ENCODE assay signal across 17 mouse cellular contexts in the genomic region with DNA sequence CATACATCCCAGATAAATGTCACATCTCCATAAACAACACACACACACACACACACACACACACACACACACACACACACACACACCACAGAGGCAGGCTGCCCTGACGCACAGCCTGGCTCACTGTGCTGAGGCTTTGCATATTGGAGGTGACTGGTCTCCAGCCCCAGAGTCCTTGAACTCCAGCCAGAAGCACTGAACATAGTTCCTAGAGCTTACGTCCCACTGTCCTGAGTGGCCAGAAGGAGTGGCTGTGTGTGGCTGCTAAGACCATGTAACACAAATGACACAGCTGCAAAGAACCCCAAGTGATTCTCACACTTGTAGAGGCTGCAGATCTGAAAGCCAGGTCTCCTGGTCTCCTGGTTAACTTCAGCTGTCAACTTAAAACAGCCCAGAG. TPM values are rescaled to one million over a fixed set of nuclear protein-coding genes. Genes with fewer than 3 reads are reported as not detected.
DNase-seq lines count a peak whose midpoint lies in the region; ATAC-seq and TF ChIP-seq lines count a peak whose summit lies in the region.
"Had no signal": no experiment of that assay in that cellular context is flagged by ENCODE, and none has a peak within 500 bp of the region (broad histone marks: within the 10 kb centered on the region; RNA-seq: fewer than 3 reads in every experiment).

No protein-coding gene starts in this region.

- H3K27me3 ChIP-seq in intestine, embryonic 15.5 days (replicated peaks): no peaks in the 10 kb centered on the region
- no peaks in the 10 kb centered on the region for H3K27me3 ChIP-seq in intestine, postnatal 0 days (replicated peaks; ENCODE audit: control insufficient read depth, insufficient read depth, low read length)
- H3K27me3 ChIP-seq in hindbrain, postnatal 0 days (ENCODE audit: insufficient read depth, low read length): no peaks in the 10 kb centered on the region
- H3K27me3 ChIP-seq: embryonic facial prominence, embryonic 12.5 days; forebrain, embryonic 15.5 days; hindbrain, embryonic 15.5 days had no signal

- no peak overlapping the region for H3K9ac ChIP-seq in intestine, embryonic 15.5 days
- H3K9ac ChIP-seq in intestine, postnatal 0 days (ENCODE audit: low read depth, low read length): no peak overlapping the region
- no peak overlapping the region for H3K9ac ChIP-seq in hindbrain, postnatal 0 days (replicated peaks; ENCODE audit: low read length)
- H3K9ac ChIP-seq: embryonic facial prominence, embryonic 12.5 days; forebrain, embryonic 15.5 days; heart, embryonic 12.5 days; hindbrain, embryonic 15.5 days had no signal

- 0 out of 2 replicates have a peak, but pooled peaks have one; percentile 9 for ATAC-seq in intestine, embryonic 15.5 days
- no peak for ATAC-seq in intestine, postnatal 0 days
- no peak for ATAC-seq in hindbrain, postnatal 0 days
- ATAC-seq: forebrain, embryonic 15.5 days; inflammation-experienced regulatory T-cells, adult 6 months had no signal

- no peak overlapping the region for H3K4me3 ChIP-seq in intestine, embryonic 15.5 days (replicated peaks)
- no peak overlapping the region for H3K4me3 ChIP-seq in intestine, postnatal 0 days (ENCODE audit: low read depth, low read length)
- H3K4me3 ChIP-seq in hindbrain, postnatal 0 days (ENCODE audit: low read length): no peak overlapping the region
- H3K4me3 ChIP-seq: embryonic facial prominence, embryonic 12.5 days; forebrain, embryonic 15.5 days; heart, embryonic 12.5 days; hindbrain, embryonic 15.5 days had no signal

- H3K4me2 ChIP-seq in intestine, embryonic 15.5 days (replicated peaks): no peak overlapping the region
- H3K4me2 ChIP-seq in intestine, postnatal 0 days (replicated peaks; ENCODE audit: low read depth): no peak overlapping the region
- H3K4me2 ChIP-seq in hindbrain, postnatal 0 days (ENCODE audit: low read depth, low read length): no peak overlapping the region
- H3K4me2 ChIP-seq: embryonic facial prominence, embryonic 12.5 days; forebrain, embryonic 15.5 days; heart, embryonic 12.5 days; hindbrain, embryonic 15.5 days had no signal

- WGBS in intestine, embryonic 15.5 days: 57% methylated on average over 2 of the region's 2 CpGs
- WGBS in intestine, postnatal 0 days: 58% methylated on average over 2 of the region's 2 CpGs
- WGBS in hindbrain, postnatal 0 days: 63% methylated on average over 2 of the region's 2 CpGs

- TF ChIP-seq CTCF in intestine, postnatal 0 days (IDR thresholded peaks at IDR 0.05; ENCODE audit: low read depth): no peak
- no peak for TF ChIP-seq CTCF in hindbrain, postnatal 0 days (IDR thresholded peaks at IDR 0.05; ENCODE audit: low read depth)

- DNase-seq in MN1 (ENCODE audit: low spot score): peak; percentile 65
- DNase-seq in adrenal gland, adult 2 months: peak; percentile 81
- DNase-seq in adrenal gland, postnatal 25 days: peak; percentile 61
- DNase-seq in urinary bladder, postnatal 36 days (ENCODE audit: low spot score in 2 of 2): no peak
- DNase-seq in hindbrain, postnatal 0 days (ENCODE audit: low spot score): no peak
- DNase-seq: cerebellum, adult 2 months; heart, postnatal 36 days; kidney, adult 18-20 months had no signal

- no peaks in the 10 kb centered on the region for H3K4me1 ChIP-seq in intestine, embryonic 15.5 days (replicated peaks)
- no peaks in the 10 kb centered on the region for H3K4me1 ChIP-seq in intestine, postnatal 0 days (replicated peaks; ENCODE audit: control insufficient read depth, insufficient read depth, low read length)
- H3K4me1 ChIP-seq in hindbrain, postnatal 0 days (ENCODE audit: insufficient read depth, low read length): no peaks in the 10 kb centered on the region
- H3K4me1 ChIP-seq: embryonic facial prominence, embryonic 12.5 days; forebrain, embryonic 15.5 days had no signal

- H3K27ac ChIP-seq in intestine, embryonic 15.5 days: no peak overlapping the region
- no peak overlapping the region for H3K27ac ChIP-seq in intestine, postnatal 0 days (ENCODE audit: low read depth, low read length)
- no peak overlapping the region for H3K27ac ChIP-seq in hindbrain, postnatal 0 days
- H3K27ac ChIP-seq: embryonic facial prominence, embryonic 12.5 days; forebrain, embryonic 15.5 days; hindbrain, embryonic 15.5 days had no signal

- H3K9me3 ChIP-seq in intestine, embryonic 15.5 days: no peaks in the 10 kb centered on the region
- no peaks in the 10 kb centered on the region for H3K9me3 ChIP-seq in intestine, postnatal 0 days (ENCODE audit: control insufficient read depth)
- no peaks in the 10 kb centered on the region for H3K9me3 ChIP-seq in hindbrain, postnatal 0 days (ENCODE audit: low read length)
- H3K9me3 ChIP-seq: embryonic facial prominence, embryonic 12.5 days; forebrain, embryonic 15.5 days; heart, embryonic 12.5 days; hindbrain, embryonic 15.5 days had no signal

- no peaks in the 10 kb centered on the region for H3K36me3 ChIP-seq in intestine, embryonic 15.5 days
- no peaks in the 10 kb centered on the region for H3K36me3 ChIP-seq in intestine, postnatal 0 days (ENCODE audit: control insufficient read depth, insufficient read depth)
- no peaks in the 10 kb centered on the region for H3K36me3 ChIP-seq in hindbrain, postnatal 0 days (ENCODE audit: insufficient read depth, low read length)
- H3K36me3 ChIP-seq: embryonic facial prominence, embryonic 12.5 days; forebrain, embryonic 15.5 days; heart, embryonic 12.5 days; hindbrain, embryonic 15.5 days had no signal

RNA-seq across cellular contexts. Expression of a gene that starts 8.8 kb away (rescaled TPM):
- 0.05 and 0.08 TPM in 2 replicates for polyA plus RNA-seq in intestine, embryonic 15.5 days (2015; fragmentation: Nextera tagmentation; extraction: Ambion mirVana)
- 0.09 TPM in 1 of 2 replicates, not detected in the other for polyA plus RNA-seq in intestine, postnatal 0 days (2015; fragmentation: Nextera tagmentation; extraction: Ambion mirVana)
- 1 to 10 TPM in 1 of 2 experiments, under 1 TPM in 1; 0.76 to 3.3 TPM for total RNA-seq in adrenal gland, adult 2 months (2021)
- polyA plus RNA-seq in adrenal gland, adult 2 months (2012; rRNA removed): 6.5 and 11.8 TPM in 2 replicates
- total RNA-seq in adrenal gland, postnatal 25 days (2021): 0.43 and 0.57 TPM in 2 replicates
- 30.8 and 34.2 TPM in 2 replicates for total RNA-seq in hindbrain, postnatal 0 days (2014; rRNA removed)
- polyA plus RNA-seq in hindbrain, postnatal 0 days (2015; fragmentation: Nextera tagmentation; extraction: Ambion mirVana): 22.6 and 25.8 TPM in 2 replicates
- total RNA-seq: ES-E14 had no signal
- polyA plus RNA-seq: forebrain, embryonic 11.5 days; heart, embryonic 12.5 days; inflammation-experienced regulatory T-cells, adult 6 months had no signal

RNA-seq across cellular contexts. Expression of a gene that starts 51.2 kb away (rescaled TPM):
- 7.2 and 8.6 TPM in 2 replicates for polyA plus RNA-seq in intestine, embryonic 15.5 days (2015; fragmentation: Nextera tagmentation; extraction: Ambion mirVana)
- polyA plus RNA-seq in intestine, postnatal 0 days (2015; fragmentation: Nextera tagmentation; extraction: Ambion mirVana): 3.1 and 3.6 TPM in 2 replicates
- total RNA-seq in adrenal gland, adult 2 months (2021): 100 to 1,000 TPM in 1 of 2 experiments, 10 to 100 TPM in 1; 72.2 to 100 TPM
- polyA plus RNA-seq in adrenal gland, adult 2 months (2012; rRNA removed): 35.4 and 36.8 TPM in 2 replicates
- total RNA-seq in adrenal gland, postnatal 25 days (2021): 53.1 and 72.2 TPM in 2 replicates
- 17.9 and 21.9 TPM in 2 replicates for total RNA-seq in hindbrain, postnatal 0 days (2014; rRNA removed)
- polyA plus RNA-seq in hindbrain, postnatal 0 days (2015; fragmentation: Nextera tagmentation; extraction: Ambion mirVana): 9.4 and 9.8 TPM in 2 replicates

Comparison
In these comparisons a context has a peak if more than half of its experiments do, and no peak if none do; other contexts are left out.
1. DNase-seq: peak in MN1 (single experiment), adrenal gland, adult 2 months (single experiment) and adrenal gland, postnatal 25 days (single experiment); none in urinary bladder, postnatal 36 days (0 of 2) and hindbrain, postnatal 0 days (single experiment).